Mouse (Mus musculus) layer of hippocampus, adult 8-10 months (tissue): ENCODE measurements around the gene Tent4b. TPM values are rescaled to one million over a fixed set of nuclear protein-coding genes. Genes with fewer than 3 reads are reported as not detected.
A peak's percentile ranks its signal among the peaks of the same experiment; 100 is the strongest.
"Not testable (repeated sequence)": the region's sequence is repeated elsewhere in the genome, so short reads cannot be mapped to it uniquely, and the experiment has no call there.

ENCODE experiments used
- DNase-seq, 2 experiments: peaks; one replicate each; pipeline ENCODE4 v3.0.0; 2022; ENCODE audit warnings: low spot score in 2 of 2
- total RNA-seq, 4 experiments: library from RNA; stranded (reverse); gene quantifications; 2 replicates each; pipeline ENCODE4 v1.2.4; 2022

Gene Tent4b
- 10 to 100 TPM; 33.6 to 42.9 (median 36.6) TPM for total RNA-seq

DNA sequence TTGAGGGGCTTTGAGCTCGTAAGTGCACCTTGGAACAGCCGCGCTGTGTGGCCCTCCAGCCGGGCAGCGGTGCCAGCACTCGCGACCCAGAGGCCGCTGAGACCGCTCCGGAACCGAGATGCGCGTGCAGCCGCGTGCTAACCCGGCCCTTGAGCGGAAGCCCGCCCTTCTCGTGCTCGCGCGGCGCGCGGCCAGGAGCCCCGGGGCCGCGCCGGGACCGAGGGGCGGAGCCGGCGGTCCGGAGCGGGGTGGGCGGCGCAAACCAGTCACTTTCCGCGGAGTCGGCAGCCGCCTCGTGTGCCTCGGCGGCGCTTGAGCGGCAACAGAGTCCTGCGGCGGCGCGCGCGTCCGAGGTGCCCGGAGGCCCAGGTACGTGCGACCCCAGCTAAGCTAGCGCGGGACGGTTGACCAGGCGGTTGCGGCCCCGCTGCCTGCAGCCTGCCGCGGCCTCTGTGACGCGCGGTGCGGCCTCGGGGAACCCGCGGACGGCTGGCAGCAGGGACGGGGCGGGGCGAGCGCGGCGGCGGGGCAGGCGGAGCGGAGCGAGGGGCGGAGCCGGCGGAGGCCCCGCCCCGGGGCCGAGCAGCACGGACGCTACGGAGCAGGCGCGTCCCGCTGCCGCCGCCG is at the start of gene Tent4b:
Gene Tent4b (plus strand): TSS at position 269 of the 627 bp plus-strand sequence.
- peak; percentile 82 to 91 for DNase-seq

DNA sequence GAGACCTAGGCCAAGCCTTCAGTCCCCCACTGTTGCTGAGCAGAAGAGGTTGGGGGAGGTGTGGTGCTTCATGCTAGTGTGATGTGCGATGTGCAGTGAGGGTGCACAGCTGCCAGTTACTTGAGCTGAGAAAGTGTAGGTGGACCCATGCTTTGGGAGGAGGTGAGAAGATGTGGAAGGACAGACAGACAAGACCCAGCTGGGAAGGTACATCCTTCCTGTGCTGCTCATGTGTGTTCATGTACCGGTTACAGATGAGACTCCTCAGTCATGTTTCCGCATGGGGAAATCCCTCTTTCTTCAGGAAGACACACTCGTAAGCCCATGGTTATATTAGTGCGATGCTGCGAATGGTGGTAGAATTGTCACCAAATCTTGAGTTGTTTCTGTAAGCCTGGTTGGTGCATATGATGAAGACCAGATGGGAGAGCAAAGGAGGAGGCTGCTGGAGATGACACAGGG is 48.1 kb upstream of the Tent4b start:
- no peak for DNase-seq

DNA sequence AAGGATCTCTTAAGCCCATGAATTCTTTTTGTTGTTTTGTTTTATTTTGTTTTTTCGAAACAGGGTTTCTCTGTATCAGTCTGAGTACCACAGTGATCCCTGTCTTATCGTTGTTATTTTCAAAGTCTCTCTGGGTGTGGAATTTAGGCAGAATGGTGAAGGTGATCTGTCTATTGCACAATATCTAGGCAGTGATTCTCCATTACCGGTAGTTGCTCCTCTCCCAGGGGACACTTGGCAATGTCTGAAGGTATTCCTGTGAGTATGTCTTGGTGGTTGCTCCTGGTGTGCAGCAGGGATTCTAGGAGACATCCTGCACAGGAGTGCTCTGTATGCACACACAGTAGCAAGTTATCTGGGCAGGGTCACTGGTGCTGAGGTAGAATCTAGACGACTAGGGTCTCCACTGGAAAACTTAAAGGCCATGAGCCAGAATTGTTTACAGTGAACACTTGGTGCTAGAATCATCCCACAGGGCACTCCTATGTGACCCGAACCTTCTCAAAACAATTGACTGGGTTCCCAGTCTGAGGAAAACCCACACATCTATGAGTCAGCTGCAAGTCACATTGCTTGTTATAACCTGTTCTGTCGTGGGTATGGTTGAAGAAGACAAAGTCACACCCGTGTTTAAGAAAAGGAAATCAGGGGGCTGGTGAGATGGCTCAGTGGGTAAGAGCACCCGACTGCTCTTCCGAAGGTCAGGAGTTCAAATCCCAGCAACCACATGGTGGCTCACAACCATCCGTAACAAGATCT is 38.6 kb upstream of the Tent4b start:
- no peak for DNase-seq

DNA sequence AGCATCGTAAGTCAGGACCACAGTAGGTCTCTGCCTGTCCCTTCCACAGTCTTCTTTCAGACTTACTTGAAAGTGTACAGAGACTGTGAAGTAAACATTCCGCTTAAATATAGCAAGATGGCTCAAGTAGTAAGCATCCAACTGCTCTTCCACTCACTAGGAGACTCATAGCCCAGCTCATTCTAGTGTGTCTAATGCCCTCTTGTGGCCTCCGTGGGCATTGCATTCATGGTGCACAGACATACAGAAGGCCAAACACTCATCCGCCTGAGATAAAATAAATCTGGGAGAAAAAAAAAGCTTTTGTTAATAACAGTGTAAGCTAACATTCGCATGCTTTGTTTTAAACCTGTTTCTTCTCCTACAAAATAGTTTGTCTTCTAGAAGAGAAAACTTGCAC is 37.6 kb upstream of the Tent4b start:
- peak in 1 of 2 experiments; percentile 49 for DNase-seq

DNA sequence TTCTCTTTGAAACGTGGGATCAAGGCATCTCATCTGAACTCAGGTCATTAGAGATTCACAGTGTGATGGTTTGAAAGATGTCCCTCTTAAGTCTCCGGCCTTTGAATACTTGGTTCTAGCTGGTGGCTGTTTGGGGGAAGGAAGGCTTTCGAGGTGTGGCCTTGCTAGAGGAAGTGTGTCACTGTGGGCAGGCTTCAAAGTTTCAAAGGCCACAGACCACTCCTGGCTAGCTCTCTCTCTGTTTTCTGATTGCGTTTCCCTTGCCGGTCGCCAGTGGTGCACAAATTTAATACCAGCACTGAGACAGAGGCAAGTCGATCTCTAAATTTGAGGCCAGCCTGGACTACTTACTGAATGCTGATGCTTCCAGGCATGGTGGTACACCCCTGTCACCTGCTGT is 23.7 kb upstream of the Tent4b start:
- DNase-seq: no peak

DNA sequence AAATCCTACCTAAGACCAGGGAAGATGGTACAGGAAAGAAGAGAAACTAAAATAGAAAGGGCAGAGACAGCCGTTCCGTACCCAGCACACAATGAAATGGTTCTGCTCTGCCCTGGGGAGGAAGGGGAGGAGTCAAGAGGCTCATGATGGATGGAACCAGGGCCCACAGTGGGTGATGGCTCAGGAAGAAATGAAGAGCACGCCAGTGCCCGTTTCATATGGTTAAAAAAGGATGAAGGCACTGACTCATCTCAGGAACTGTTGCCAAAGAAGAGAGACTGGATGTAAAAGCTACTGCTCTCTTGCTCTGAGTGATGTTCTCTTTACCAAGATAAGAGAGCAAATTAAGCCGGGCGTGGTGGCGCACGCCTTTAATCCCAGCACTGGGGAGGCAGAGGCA is 21.7 kb upstream of the Tent4b start:
- DNase-seq: no peak

DNA sequence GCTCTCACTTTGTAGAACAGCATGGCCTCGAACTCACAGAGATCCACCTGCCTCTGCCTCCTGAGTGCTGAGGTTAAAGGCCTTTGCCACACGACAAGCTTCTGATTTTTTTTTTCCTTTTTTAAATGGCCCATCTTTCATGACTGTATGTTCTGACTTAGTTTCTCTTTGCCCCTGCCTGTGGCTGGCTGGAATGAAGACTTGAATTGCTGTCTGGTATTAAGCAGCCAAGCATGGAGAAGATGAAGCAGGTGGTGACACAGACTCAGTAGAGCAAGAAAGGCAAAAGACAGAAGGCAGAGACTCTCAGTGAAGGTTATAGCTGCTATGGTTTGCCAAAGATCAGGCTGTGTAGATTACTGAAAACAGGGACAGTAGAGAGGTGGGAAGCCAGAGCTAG is 15.9 kb upstream of the Tent4b start:
- DNase-seq: no peak

DNA sequence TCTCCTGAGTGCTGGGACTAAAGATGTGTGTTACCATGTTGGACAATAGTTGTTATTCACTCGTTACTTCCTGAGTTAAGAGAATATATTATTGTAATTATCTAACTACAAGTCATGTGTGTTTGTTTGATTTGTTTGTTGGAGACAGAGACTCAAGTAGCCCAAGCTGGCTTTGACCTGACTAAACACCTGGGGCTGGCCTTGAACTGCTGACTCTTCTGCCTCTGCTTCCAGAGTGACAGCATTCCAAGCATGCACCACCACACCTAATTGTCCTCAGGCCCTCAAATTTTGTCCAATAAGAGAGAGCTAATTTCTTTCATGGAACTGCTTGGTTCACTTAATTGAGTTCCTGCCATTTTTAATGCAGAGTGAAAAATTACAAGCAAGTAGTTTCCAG is 14.1 kb upstream of the Tent4b start:
- no peak for DNase-seq

DNA sequence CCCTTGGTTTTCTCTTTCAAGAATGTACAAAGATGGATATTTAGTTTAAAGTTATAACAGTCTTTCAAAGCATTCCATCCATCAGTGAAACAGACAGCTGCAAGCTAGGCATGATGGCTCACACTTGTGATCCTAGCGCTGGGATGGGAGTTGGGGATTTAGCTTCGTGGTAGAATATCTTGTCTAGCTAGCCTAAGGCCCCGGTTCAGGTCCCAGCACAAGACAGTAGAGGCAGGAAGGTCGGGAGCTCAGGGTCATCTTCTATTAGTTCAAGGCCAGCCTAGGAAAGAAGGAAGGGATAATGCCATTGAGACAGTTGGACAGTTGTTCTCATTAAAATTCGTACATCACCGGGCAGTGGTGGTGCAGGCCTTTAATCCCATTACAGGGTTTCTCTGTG is 13.3 kb upstream of the Tent4b start:
- DNase-seq: no peak

DNA sequence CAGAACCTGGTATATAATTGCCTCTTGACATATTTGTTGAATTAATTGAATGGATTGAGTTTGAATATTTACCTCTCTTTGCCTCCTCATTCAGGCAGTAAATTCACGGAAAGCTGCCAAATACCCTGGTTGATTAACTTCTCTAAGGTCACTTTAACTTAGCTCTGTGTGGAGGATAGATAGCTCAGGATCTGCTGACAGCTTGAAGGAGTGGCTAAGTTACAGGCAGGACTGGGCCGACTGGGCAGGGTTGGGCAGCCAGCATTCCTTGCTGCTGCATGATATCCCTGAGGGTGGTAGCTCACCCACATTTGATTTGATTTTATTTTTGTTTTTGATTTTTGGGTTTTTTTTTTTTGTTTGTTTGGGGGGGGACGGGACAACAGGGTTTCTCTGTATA is 1.7 kb upstream of the Tent4b start:
- no peak for DNase-seq

DNA sequence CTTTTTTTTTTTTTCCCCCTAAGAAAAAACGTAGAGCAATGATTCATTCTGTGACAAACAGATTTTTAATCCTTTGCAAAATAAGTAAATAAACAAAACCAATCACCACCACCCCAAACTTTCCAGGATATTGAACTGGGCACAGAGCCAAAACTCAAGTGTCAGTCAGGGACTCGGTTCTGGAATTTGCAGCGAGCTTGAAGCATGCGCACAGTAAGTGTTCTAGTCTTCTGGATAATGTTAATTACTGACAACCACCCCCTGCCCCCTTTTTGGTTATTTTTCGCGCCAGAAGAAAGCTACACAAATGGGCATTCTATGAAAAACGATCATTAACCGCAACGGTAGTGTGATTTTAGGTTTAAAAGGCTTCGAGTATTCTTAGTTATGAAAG is 465 bp upstream of the Tent4b start:
- DNase-seq: peak in 1 of 2 experiments; percentile 51

DNA sequence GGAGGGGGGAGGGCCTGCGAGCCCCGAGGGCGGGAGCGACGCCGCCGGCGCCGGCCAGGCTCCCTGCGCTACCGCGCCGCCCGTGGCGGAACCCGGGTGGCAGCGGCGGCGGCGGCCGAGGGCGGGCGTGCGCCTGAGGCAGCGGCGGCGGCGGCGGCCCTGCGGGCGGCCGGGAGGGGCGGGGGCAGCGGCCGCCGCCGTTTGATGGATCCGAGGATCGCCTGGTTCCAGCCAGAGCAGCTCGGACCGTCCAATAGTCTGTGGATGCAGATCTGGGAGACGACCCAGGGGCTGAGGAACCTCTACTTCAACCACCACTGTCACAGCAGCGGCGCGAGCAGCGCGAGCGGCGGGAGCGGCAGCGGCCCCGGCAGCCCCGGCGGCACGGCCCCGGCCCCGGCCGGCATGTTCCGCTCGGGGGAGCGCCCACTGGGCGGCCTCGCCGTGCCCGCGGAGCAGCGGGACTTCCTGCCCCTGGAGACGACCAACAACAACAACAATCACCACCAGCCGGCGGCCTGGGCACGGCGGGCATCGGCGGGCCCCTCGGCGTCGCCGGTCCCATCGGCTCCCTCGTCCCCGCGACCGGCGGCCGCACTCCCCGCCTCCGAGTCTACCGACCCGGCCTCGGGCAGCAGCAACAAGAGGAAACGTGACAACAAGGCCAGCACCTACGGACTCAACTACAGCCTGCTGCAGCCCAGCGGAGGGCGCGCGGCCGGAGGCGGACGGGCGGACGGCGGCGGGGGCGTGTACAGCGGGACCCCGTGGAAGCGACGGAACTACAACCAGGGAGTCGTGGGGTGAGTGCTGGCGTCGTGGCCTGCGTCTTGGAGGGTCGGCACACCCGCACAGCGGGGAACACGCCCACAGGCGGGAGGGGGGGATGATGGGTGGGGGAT is 938 bp downstream of the Tent4b start:
- DNase-seq: peak in 1 of 2 experiments; percentile 22

DNA sequence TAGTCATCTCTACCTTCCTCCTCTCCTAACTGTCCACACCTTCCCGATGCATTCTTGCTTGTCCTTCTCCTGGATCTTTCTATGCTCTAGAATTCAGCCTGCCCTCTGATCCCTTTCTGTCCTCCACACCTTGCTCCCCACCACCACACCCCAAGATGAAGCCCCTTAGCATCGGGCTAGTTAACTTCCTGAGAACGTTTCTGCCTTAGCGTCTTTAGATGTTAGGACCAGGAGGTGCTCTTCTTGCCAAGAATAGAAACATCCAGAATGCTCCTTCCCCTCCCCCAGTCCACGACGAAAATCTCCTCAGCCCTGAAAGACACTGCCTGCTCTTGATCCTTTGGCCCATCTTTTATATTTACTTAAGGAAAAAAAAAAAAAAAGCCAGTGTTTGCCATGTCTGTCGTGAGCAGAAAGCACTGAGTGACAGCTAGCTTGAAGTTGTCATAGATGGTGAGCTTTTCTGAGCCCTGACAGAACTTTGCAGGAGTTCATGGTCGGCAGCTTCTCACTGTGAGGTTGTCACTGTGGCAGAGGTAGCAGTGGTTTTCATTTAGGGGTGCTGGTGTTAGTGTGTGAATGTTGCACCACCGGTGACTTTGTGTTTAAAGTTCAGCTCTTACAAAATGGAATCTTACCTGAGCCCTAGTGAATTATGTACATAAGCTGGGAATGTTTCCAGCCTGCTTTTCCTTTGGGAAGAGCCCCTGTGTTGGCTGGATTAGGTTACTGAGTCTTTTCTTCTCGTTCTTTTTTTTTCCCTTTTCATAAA is 1.9 kb downstream of the Tent4b start:
- no peak for DNase-seq

DNA sequence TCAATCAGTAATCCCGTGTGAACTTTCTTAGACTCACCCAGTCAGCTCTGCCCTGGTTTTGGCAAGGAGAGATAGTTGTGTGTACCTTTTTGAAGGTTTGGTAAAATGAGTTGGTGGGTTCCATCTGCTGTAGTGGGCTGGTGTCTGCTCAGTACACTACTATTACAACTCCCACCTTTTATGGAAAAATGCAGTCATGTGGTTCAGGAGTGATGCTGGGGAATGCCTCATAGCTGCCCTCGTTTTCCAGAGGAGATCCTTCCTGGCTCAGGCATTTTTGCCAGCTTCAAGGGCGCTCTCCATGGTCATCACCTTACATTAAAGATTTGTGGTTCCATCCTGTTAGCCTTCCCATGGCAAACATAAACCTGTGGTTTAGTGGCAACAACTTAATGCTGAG is 2.6 kb downstream of the Tent4b start:
- no peak for DNase-seq

DNA sequence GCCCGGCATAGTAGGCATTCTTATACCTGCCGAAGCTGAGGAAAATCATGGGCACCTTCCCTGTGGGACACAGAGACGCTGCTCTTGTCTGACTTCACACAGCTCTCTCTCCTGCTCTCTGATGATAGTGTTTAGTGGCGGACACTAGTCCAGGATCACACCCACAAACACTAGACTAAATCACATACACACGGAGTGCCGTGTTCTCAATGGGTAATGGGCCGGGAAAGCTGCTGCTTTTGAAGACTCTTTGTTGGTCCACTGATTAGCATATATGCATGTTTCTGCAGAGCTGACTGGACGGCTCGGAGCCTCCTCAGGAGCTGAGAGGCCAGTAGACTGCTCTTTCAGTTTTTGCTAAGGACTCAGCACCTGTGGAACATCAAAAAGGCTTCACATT is 7.0 kb downstream of the Tent4b start:
- no peak for DNase-seq

DNA sequence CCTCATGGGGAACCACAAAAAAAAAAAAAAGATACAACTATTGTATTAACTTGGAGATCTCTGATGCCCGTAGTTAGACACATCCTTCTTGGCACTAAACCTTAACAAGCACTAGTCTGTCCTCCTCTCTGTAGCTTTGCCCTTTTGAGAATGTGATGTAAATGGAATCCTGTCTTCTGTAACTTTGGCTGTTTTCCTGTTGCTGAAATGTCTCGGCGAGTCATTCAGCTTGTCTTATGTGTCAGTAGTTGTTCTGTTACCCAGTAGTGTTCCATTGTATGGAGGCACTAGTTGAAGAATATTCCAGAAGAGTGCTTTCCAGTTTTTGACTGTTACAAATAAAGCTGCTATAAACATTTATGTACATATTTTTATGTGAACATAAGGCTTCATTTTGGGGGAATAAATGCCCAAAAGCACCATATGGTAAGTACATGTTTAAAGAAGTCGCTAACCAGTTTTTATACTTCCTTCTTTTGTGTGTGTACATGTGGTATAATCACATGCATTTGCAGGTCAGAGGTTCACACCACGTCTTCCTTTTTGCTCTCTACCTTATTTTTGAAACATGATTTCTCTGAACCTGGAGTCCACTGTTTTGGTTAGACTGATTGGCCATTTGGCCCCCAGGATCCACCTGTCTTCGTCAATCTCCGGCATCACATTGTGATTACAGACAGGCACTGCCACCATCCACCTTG is 8.3 kb downstream of the Tent4b start:
- DNase-seq: no peak

DNA sequence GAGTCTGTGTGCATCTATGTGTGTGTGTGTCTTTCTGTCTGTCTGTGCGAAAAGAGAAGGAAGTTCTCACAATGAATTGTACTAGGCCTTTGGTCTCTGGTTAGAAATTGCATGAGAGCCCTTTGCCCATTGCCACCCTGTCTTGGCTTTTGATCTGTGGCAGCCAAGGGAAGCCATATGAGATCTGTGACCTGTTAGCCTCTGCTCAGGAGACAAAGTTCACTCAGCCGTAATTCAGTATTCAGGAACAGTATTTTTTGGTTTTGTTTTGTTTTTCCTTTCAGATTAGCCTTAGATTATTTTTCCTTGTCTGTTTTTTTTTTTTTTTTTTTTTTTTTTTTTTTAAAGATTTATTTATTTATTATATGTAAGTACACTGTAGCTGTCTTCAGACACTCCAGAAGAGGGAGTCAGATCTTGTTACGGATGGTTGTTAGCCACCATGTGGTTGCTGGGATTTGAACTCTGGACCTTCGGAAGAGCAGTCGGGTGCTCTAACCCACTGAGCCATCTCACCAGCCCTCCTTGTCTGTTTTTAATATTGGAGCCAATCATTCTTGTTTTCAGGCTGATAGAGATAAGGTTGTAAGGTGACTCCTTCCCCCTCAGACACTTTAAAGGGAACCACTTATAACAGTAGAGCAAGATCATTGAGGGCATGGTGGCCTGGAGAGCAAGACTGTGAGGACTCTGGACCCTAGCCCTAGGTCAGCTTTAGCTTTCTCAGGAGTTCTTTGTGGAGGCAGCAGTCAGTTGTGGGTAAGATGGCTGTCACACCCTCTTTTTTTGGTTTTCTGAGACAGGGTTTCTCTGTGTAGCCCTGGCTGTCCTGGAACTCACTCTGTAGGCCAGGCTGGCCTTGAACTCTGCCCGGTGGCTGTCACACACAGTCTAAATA is 11.2 kb downstream of the Tent4b start:
- DNase-seq: not testable (repeated sequence)

DNA sequence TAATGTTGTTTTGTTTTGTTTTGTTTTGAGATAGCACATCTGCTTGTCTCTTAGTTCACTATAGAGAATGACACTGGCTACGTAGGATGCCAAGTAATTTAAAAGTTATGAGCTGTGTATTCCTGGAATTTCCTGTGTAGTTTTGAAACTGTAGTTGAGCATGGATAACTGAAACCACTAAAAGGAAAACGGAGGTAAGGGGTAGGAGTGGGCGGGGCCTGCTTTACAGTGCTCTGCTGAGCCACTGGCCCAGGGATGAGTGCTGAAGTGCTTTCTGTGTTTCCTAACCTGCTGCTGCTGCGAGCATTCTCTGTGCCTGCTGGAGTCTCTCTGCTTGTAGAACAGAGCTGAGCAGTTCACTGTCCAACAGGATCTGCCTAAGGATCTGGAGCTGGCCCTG is 22.3 kb downstream of the Tent4b start:
- no peak for DNase-seq

DNA sequence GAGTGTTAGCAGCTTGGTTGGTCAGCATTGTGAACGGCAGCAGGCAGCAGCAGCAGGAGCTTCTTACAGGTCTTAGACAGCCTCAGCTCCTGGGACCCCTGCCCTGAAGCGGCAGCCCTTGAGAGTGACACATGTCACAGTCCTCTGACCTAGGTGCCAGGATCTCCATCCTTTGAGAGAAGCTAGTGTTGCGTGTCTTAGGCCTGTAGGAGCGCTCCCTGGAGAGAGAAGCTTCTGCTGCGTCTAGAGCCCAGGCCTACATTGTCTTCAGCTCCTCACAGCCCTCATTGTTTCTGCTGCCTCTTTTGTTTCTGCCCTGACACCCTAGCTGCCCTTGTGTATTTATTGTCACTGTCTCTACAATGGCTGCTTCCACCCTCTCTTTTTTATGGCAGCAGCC is 26.3 kb downstream of the Tent4b start:
- no peak for DNase-seq

DNA sequence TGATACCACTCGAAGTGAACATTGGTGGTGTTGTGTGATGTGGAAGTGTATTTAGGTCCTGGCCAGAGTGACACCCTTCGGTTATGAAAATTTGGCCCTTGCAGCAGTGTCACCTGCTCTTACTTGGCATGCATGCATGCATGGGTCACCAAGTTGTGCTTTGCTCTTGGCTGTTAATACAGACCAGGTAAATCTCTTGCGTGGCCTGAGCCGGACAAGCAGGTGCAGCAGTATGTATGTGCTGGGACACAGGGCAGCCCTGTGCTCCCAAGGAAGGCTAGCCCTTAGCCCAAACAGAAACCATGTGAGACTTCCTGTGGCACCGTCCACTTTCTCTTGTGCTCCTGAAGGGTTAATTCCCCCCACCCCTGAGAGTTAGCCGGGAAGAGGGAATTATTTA is 28.8 kb downstream of the Tent4b start:
- no peak for DNase-seq
